Mouse (Mus musculus): ENCODE data around the gene Pnkp. TPM values are rescaled to one million over a fixed set of nuclear protein-coding genes. Genes with fewer than 3 reads are reported as not detected.
A peak's percentile ranks its signal among the peaks of the same experiment; 100 is the strongest.
"Not testable (repeated sequence)": the region's sequence is repeated elsewhere in the genome, so short reads cannot be mapped to it uniquely, and the experiment has no call there.

Pnkp gene
- total RNA-seq, 2 experiments from 2014 or later, result 17.3 to 26.8 TPM

DNA sequence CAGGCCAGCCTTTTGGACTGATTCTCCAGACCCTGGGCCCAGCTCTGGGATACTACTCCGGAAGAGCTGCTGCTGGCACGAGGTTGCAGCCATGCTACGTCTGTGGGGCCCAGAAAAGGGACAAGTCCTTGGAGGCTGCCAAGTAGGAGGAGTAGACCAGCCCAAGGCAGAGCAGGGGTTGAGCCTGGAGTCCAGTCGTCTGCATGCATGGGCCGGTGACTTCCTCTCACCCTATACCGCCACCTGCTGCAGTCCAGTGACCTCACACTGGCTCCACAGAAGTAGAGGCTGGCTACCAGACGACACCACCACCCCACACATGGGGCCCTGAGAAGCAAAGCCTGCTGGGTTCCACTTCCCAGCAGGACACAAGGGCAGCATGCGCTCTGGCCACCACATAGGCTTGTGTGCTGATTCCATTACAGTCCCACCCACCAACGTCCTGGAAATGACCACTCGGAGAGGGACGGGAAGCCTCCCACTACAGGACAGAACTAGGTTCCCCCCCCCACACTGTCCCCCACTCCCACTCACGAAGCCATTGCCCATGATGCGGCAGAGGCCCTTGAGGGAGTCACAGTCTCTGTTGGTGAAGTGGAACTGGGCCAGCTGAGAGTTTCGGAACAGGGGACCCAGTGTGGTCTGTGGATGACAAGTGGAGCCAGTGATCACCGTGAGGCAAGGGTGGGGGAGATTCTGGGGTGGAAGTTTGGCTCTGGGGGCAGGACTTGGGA is 9.5 kb downstream of the Pnkp start:
- no peak for ATAC-seq (replicated peaks; ENCODE audit: low FRiP score, poor library complexity, severe bottlenecking)

DNA sequence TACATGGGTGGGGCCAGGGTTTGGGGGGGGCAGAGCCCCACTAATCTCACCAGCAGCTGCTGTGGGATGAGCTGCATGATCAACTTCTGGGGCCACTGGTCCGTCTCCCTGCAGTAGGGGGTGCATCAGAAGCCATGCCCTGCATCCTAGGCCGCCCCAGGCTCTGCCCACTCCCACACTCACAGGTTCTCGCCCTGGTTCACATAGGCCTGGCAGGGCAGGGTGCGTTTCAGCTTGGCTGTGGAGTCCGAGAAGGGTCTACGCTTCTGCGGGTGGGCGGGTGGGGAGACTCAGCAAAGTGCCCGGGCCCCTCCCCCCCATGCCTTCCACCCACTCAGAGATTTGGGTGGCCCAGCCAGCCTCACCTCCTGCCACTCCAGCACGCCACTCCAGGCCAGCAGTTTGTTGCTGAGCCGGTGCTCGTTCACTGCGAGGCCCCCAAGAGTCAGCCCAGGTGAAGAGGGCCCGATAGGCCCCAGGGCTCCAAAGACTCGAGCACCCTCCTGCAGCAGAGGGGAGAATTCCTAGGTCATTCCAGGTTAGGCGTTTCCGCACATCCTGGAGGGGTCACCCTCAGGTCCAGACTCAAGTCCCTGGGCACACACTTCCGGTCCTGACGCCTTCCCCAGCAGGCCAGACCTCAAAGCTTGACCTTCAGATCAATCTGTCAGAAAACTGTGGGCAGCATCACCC is 10.2 kb downstream of the Pnkp start:
- ATAC-seq (replicated peaks; ENCODE audit: low FRiP score, poor library complexity, severe bottlenecking), result no peak

DNA sequence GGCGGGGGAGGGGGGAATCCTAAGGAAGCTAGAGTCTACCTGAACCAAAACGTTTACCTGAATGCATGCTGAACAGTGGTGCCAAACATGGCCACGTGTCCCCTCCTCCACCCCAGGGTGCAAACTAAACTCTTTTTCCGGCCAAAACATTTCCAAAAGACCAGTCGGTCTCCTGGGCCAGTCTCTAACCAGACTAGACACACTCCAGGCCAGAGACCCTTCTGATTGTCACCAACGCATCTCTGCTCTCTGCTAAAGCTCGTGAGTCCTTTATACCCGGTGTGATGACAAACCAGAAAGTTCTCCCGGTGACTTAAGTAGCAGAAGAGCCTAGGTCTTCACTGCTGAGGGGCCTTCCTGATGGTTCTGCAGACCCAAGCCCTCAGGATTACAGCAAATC is 10.9 kb downstream of the Pnkp start:
- ATAC-seq (replicated peaks; ENCODE audit: low FRiP score, poor library complexity, severe bottlenecking), result no peak

- no peak for ATAC-seq (replicated peaks; ENCODE audit: low FRiP score, poor library complexity, severe bottlenecking)
Observed at GRCm38 (mm10) chr7:44868465-44868864, 11.5 kb downstream of the Pnkp start.

DNA sequence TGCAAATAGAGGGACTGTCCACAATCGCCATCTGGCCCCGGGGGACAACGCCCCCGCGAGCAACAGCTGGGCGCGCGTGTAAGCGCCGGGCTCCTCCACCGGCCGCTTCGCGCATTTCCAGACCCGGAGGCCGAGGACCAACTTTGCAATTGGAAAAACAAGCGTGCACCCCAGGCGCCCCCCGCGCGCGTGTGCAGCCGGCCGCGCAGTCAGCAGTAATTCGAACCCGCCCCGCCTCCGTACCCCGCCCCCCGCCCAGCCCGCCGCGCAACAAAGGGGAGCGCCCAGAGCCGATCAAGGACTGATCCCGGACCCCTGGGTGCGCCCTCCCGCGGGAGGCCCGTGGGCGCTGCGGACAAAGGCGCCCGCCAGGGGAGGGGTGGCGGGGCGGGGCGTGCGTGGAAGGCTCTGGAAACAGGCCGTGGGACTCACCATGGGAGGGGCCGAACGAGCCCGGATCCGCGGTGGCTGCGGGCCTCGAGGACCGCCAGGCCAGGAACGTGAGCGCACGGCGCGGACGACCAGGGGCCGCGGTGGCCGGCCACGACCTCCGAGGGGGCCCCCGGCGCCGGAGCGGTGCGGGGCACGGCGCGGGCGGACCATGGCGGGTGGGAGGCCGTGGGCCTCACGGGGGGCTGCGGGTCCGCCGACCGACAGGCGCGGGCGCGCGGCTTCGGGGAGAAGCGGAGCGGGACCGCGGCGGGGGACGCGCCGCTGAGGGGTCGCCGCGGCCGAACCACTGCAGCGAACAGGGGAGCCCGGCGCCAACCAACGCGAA is 12.2 kb downstream of the Pnkp start:
- no peak for ATAC-seq (replicated peaks; ENCODE audit: low FRiP score, poor library complexity, severe bottlenecking)

GRCm38 (mm10) chr7:44869697-44870528 is 13.0 kb downstream of the Pnkp start, which contains the start of gene Ptov1:
TSS of gene Ptov1 (minus strand) at chr7:44869788.
- peak; percentile 79 for ATAC-seq (replicated peaks; ENCODE audit: low FRiP score, poor library complexity, severe bottlenecking)

GRCm38 (mm10) chr7:44870614-44871013 is 13.7 kb downstream of the Pnkp start:
- no peak for ATAC-seq (replicated peaks; ENCODE audit: low FRiP score, poor library complexity, severe bottlenecking)

DNA sequence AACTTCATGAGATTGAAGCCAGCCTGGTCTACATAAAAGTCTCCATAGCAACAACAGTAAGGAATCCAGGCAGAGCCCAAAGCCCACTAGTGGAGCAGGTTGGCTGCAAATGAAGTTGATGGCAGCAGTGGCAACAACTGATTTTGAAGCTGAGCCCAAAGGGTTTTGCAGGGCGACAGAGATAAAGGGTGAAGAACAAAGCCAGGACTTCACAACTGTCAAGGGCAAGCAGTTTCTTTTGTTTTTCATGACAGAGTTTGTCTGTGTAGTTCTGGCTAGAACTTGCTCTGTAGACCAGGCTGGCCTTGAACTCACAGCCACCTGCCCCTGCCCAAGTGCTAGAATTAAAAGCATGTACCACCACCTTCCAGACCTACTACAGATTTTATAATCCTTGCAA is 14.2 kb downstream of the Pnkp start:
- ATAC-seq (replicated peaks; ENCODE audit: low FRiP score, poor library complexity, severe bottlenecking), result no peak

GRCm38 (mm10) chr7:44871774-44872173 is 14.8 kb downstream of the Pnkp start:
- not testable (repeated sequence) for ATAC-seq (replicated peaks; ENCODE audit: low FRiP score, poor library complexity, severe bottlenecking)

GRCm38 (mm10) chr7:44877833-44878232 is 20.9 kb downstream of the Pnkp start:
- ATAC-seq (replicated peaks; ENCODE audit: low FRiP score, poor library complexity, severe bottlenecking), result no peak

DNA sequence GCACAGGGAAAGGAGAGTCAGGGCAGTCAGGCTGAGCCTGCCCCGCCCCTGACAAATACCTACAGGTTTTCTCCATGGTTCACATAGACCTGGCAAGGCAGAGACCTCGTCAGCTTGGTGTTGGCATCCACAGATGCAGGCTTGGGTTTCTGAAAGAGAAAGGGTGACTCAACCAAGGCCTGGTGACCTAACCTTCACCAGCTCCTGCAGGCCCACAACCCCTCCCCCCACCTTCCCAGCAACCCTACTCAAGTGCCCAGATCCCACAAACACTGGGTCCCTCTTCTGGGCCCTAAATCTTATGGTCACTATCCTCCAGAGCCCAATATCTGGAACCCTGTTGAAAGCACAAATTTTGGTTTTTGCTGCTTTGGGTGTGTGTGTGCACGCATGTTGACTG is 26.1 kb downstream of the Pnkp start:
- ATAC-seq (replicated peaks; ENCODE audit: low FRiP score, poor library complexity, severe bottlenecking), result no peak

DNA sequence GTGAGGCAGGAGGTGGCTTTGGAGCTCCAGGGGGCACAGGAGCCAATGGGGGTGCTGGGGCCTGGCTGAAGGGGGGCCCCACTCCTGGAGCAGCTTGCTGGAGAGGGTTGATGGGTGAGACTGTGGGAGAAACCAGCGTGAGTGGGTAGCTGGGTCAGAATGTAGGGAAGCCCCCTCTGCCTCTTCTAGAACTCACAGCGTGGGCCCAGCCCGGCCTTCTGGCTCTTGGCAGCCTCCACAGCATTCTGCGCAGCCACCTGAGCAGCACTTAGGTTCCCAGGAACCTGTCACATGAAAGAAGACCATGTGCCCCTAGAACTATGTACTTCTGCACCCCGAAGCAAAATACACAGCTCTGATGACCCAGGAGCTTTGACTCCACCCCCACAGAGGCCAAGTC is 27.7 kb downstream of the Pnkp start:
- no peak for ATAC-seq (replicated peaks; ENCODE audit: low FRiP score, poor library complexity, severe bottlenecking)

GRCm38 (mm10) chr7:44886964-44887363 is 30.0 kb downstream of the Pnkp start:
- ATAC-seq (replicated peaks; ENCODE audit: low FRiP score, poor library complexity, severe bottlenecking), result no peak

- ATAC-seq (replicated peaks; ENCODE audit: low FRiP score, poor library complexity, severe bottlenecking), result no peak
Observed at GRCm38 (mm10) chr7:44888256-44889105, 31.5 kb downstream of the Pnkp start.

- no peak for ATAC-seq (replicated peaks; ENCODE audit: low FRiP score, poor library complexity, severe bottlenecking)
Observed at GRCm38 (mm10) chr7:44890180-44890579, 33.2 kb downstream of the Pnkp start.

- ATAC-seq (replicated peaks; ENCODE audit: low FRiP score, poor library complexity, severe bottlenecking), result no peak
Observed at GRCm38 (mm10) chr7:44890737-44891136, 33.8 kb downstream of the Pnkp start.

- ATAC-seq (replicated peaks; ENCODE audit: low FRiP score, poor library complexity, severe bottlenecking), result 0 out of 2 replicates have a peak, but pooled peaks have one; percentile 32
Observed at GRCm38 (mm10) chr7:44891611-44892010, 34.7 kb downstream of the Pnkp start.

- peak; percentile 85 for ATAC-seq (replicated peaks; ENCODE audit: low FRiP score, poor library complexity, severe bottlenecking)
Observed at GRCm38 (mm10) chr7:44892276-44892921, 35.5 kb downstream of the Pnkp start, which contains the start of gene Med25. TSS of gene Med25 (minus strand) at chr7:44892712.
